Mouse (Mus musculus) forelimb bud, embryonic 11.5 days (tissue): ENCODE measurements around the gene Ache.

Experiments used
- DNase-seq: peaks from one replicate; pipeline ENCODE4 v3.0.0-alpha.2; 2012; ENCODE audit warnings: low read depth, low spot score

Ache gene

GRCm38 (mm10) chr5:137295296-137295695 is 8.0 kb downstream of the Ache start:
- DNase-seq, result no peak

- no peak for DNase-seq
Measured at GRCm38 (mm10) chr5:137295712-137296111, 8.4 kb downstream of the Ache start.

- no peak for DNase-seq
Measured at GRCm38 (mm10) chr5:137297126-137297525, 9.8 kb downstream of the Ache start.

GRCm38 (mm10) chr5:137299240-137299639 is 11.9 kb downstream of the Ache start:
- no peak for DNase-seq

- DNase-seq, result no peak
Measured at GRCm38 (mm10) chr5:137301253-137301652, 13.9 kb downstream of the Ache start.

GRCm38 (mm10) chr5:137303609-137304008 is 16.3 kb downstream of the Ache start:
- no peak for DNase-seq

- DNase-seq, result no peak
Measured at GRCm38 (mm10) chr5:137304165-137304564, 16.8 kb downstream of the Ache start.

GRCm38 (mm10) chr5:137304816-137305215 is 17.5 kb downstream of the Ache start:
- DNase-seq, result no peak

GRCm38 (mm10) chr5:137305822-137306221 is 18.5 kb downstream of the Ache start:
- no peak for DNase-seq

- no peak for DNase-seq
Measured at GRCm38 (mm10) chr5:137306439-137307005, 19.2 kb downstream of the Ache start.

GRCm38 (mm10) chr5:137307071-137307912 is 20.0 kb downstream of the Ache start, which contains the start of gene Srrt:
Srrt (minus strand) TSS chr5:137307674.
- peak; percentile 98 for DNase-seq

- DNase-seq, result no peak
Measured at GRCm38 (mm10) chr5:137308356-137308755, 21.0 kb downstream of the Ache start.

GRCm38 (mm10) chr5:137313466-137314192 is 26.3 kb downstream of the Ache start:
- no peak for DNase-seq

GRCm38 (mm10) chr5:137314193-137315083 is 27.1 kb downstream of the Ache start, which contains the start of gene Trip6:
Trip6 (minus strand) TSS chr5:137314404.
- peak; percentile 93 for DNase-seq

GRCm38 (mm10) chr5:137315084-137315903 is 28.0 kb downstream of the Ache start:
- no peak for DNase-seq

GRCm38 (mm10) chr5:137317361-137317760 is 30.0 kb downstream of the Ache start:
- DNase-seq, result no peak

- no peak for DNase-seq
Measured at GRCm38 (mm10) chr5:137318570-137318969, 31.3 kb downstream of the Ache start.

GRCm38 (mm10) chr5:137320996-137321395 is 33.7 kb downstream of the Ache start:
- DNase-seq, result no peak

GRCm38 (mm10) chr5:137330910-137331309 is 43.6 kb downstream of the Ache start:
- no peak for DNase-seq

GRCm38 (mm10) chr5:137332857-137333511 is 45.7 kb downstream of the Ache start:
- DNase-seq, result no peak
